ENCODE assay signal across 7 mouse cellular contexts in genomic region chr1:57377376-57378341, GRCm38 (mm10). TPM values are rescaled to one million over a fixed set of nuclear protein-coding genes. Genes with fewer than 3 reads are reported as not detected.
DNase-seq lines count a peak whose midpoint lies in the region; ATAC-seq and TF ChIP-seq lines count a peak whose summit lies in the region.

TSS of gene 1700066M21Rik (plus strand) at chr1:57377620.

- H3K4me3 ChIP-seq in embryonic facial prominence, embryonic 12.5 days, result peak within 1 kb of the TSS; percentile 85
- peak within 1 kb of the TSS; percentile 83 for H3K4me3 ChIP-seq in heart, adult 2 months
- peak within 1 kb of the TSS; percentile 92 for H3K4me3 ChIP-seq in limb, embryonic 13.5 days
- H3K4me3 ChIP-seq in midbrain, embryonic 16.5 days (ENCODE audit: low read depth, low read length), result peak within 1 kb of the TSS; percentile 98

- intact Hi-C loops in heart, adult 2 months (cut with DNase I), result loop anchor here (1.0 kb wide), 1 partner anchor 29 kb away; the partner anchor contains the start of gene Maip1

- TF ChIP-seq CTCF in heart, adult 2 months (IDR thresholded peaks at IDR 0.05), result 0 out of 2 replicates have a peak, but pooled peaks have one; percentile 9

- peak within 1 kb of the TSS; percentile 98 for H3K4me2 ChIP-seq in embryonic facial prominence, embryonic 12.5 days (replicated peaks)
- peak within 1 kb of the TSS; percentile 97 for H3K4me2 ChIP-seq in limb, embryonic 13.5 days (replicated peaks)
- H3K4me2 ChIP-seq in midbrain, embryonic 16.5 days (ENCODE audit: low read length), result peak within 1 kb of the TSS; percentile 67

- H3K79me2 ChIP-seq in heart, adult 2 months (replicated peaks; ENCODE audit: control insufficient read depth, insufficient read depth, low read length), result no peaks in the 10 kb centered on the region

- H3K4me1 ChIP-seq in embryonic facial prominence, embryonic 12.5 days, result peaks cover 6% of the 10 kb centered on the region; the same call in 1 of the 2 replicates
- no peaks in the 10 kb centered on the region for H3K4me1 ChIP-seq in heart, adult 2 months (ENCODE audit: control insufficient read depth, insufficient read depth, low read length)
- H3K4me1 ChIP-seq in limb, embryonic 13.5 days, result peaks cover 11% of the 10 kb centered on the region
- H3K4me1 ChIP-seq in midbrain, embryonic 16.5 days (ENCODE audit: control insufficient read depth, insufficient read depth, low read length), result peaks cover 13% of the 10 kb centered on the region

- TF ChIP-seq EP300 in heart, adult 2 months (IDR thresholded peaks at IDR 0.05; ENCODE audit: insufficient read depth, low read depth, low read length), result no peak

- H3K9ac ChIP-seq in embryonic facial prominence, embryonic 12.5 days, result peak within 1 kb of the TSS; percentile 93
- peak within 1 kb of the TSS; percentile 94 for H3K9ac ChIP-seq in heart, adult 2 months (ENCODE audit: low read depth, low read length)
- H3K9ac ChIP-seq in limb, embryonic 13.5 days, result peak within 1 kb of the TSS; percentile 93
- peak within 1 kb of the TSS; percentile 97 for H3K9ac ChIP-seq in midbrain, embryonic 16.5 days (ENCODE audit: low read depth, low read length)

- H3K9me3 ChIP-seq in embryonic facial prominence, embryonic 12.5 days, result no peaks in the 10 kb centered on the region
- no peaks in the 10 kb centered on the region for H3K9me3 ChIP-seq in limb, embryonic 13.5 days
- no peaks in the 10 kb centered on the region for H3K9me3 ChIP-seq in midbrain, embryonic 16.5 days (replicated peaks; ENCODE audit: control insufficient read depth, low read length, poor library complexity, severe bottlenecking)

- H3K36me3 ChIP-seq in embryonic facial prominence, embryonic 12.5 days, result no peaks in the 10 kb centered on the region
- no peaks in the 10 kb centered on the region for H3K36me3 ChIP-seq in heart, adult 2 months (ENCODE audit: control insufficient read depth, insufficient read depth, low read length)
- H3K36me3 ChIP-seq in limb, embryonic 13.5 days, result no peaks in the 10 kb centered on the region
- H3K36me3 ChIP-seq in midbrain, embryonic 16.5 days (ENCODE audit: control insufficient read depth, insufficient read depth, low read length), result no peaks in the 10 kb centered on the region

- peak within 1 kb of the TSS; percentile 69 for H3K27ac ChIP-seq in embryonic facial prominence, embryonic 12.5 days
- H3K27ac ChIP-seq in heart, adult 2 months, result peak within 1 kb of the TSS; percentile 73
- peak within 1 kb of the TSS; percentile 67 for H3K27ac ChIP-seq in limb, embryonic 13.5 days
- peak within 1 kb of the TSS; percentile 88 for H3K27ac ChIP-seq in midbrain, embryonic 16.5 days (ENCODE audit: low read length)

- ATAC-seq in embryonic facial prominence, embryonic 12.5 days (ENCODE audit: insufficient number of reproducible peaks, insufficient read depth, low FRiP score, low TSS enrichment), result peak; percentile 93
- peak; percentile 97 for ATAC-seq in limb, embryonic 13.5 days (ENCODE audit: low FRiP score, low read depth)
- peak; percentile 97 for ATAC-seq in midbrain, embryonic 16.5 days

- under 1% methylated on average over 80 of the region's 81 CpGs for WGBS in embryonic facial prominence, embryonic 12.5 days
- WGBS in heart, adult 2 months, result under 1% methylated on average over 81 of the region's 81 CpGs
- under 1% methylated on average over 81 of the region's 81 CpGs for WGBS in limb, embryonic 13.5 days
- under 1% methylated on average over 79 of the region's 81 CpGs for WGBS in midbrain, embryonic 16.5 days

- no peaks in the 10 kb centered on the region for H3K27me3 ChIP-seq in embryonic facial prominence, embryonic 12.5 days
- no peaks in the 10 kb centered on the region for H3K27me3 ChIP-seq in heart, adult 2 months (ENCODE audit: control insufficient read depth, insufficient read depth, low read length)
- H3K27me3 ChIP-seq in limb, embryonic 13.5 days, result no peaks in the 10 kb centered on the region
- H3K27me3 ChIP-seq in midbrain, embryonic 16.5 days (ENCODE audit: control insufficient read depth, insufficient read depth, low read depth, low read length), result no peaks in the 10 kb centered on the region

- peak; percentile 97 for DNase-seq in adrenal gland, postnatal 25 days
- DNase-seq in heart, adult 2 months, result peak; percentile 96 to 98
- peak; percentile 92 to 95 for DNase-seq in kidney, adult 8-10 months
- peak; percentile 90 to 97 for DNase-seq in spleen, postnatal 10 days (ENCODE audit: low spot score in 2 of 2)

- TF ChIP-seq POLR2A in heart, adult 2 months (IDR thresholded peaks at IDR 0.05; ENCODE audit: insufficient read depth, low read depth, low read length), result peak; percentile 58; the same call in 1 of the 2 replicates

RNA-seq across cellular contexts. Expression of gene 1700066M21Rik, which starts in this region (rescaled TPM):
- total RNA-seq in adrenal gland, postnatal 25 days (2021), result 7.8 and 9.9 TPM in 2 replicates
- polyA plus RNA-seq in embryonic facial prominence, embryonic 12.5 days (2016; fragmentation: Nextera tagmentation; extraction: Ambion mirVana), result 12.7 and 13.4 TPM in 2 replicates
- total RNA-seq in heart, adult 2 months (2021), result 1 to 10 TPM; 1.9 to 2.0 TPM
- 1.3 and 1.6 TPM in 2 replicates for polyA plus RNA-seq in heart, adult 2 months (2012; rRNA removed)
- 11.7 and 12.9 TPM in 2 replicates for polyA plus RNA-seq in limb, embryonic 13.5 days (2015; fragmentation: Nextera tagmentation; extraction: Ambion mirVana)
- 19.3 and 20.3 TPM in 2 replicates for polyA plus RNA-seq in midbrain, embryonic 16.5 days (2015; fragmentation: Nextera tagmentation; extraction: Ambion mirVana)

Comparison
In these comparisons a context has a peak if more than half of its experiments do, and no peak if none do; other contexts are left out.
1. Peak in every context shown above with its lines: DNase-seq, ATAC-seq, H3K4me3 ChIP-seq and H3K27ac ChIP-seq.